Mouse (Mus musculus) myocyte (in vitro differentiated cells): Measurements from ENCODE around the gene Vangl1.

Source experiments
- CEBPB ChIP-seq: IDR thresholded peaks from 2 replicates; pipeline ENCODE4 v1.6.1; 2011; ENCODE audit warnings: mild to moderate bottlenecking, moderate library complexity; ENCODE audit not compliant: poor library complexity, insufficient read depth, severe bottlenecking
- E2F4 ChIP-seq: IDR thresholded peaks from one replicate; pipeline ENCODE4 v1.6.1; 2011; ENCODE audit warnings: mild to moderate bottlenecking, control low read depth, moderate library complexity; ENCODE audit not compliant: insufficient read depth
- MAX ChIP-seq: IDR thresholded peaks from one replicate; pipeline ENCODE4 v1.6.1; 2011; ENCODE audit warnings: low read depth, mild to moderate bottlenecking, control low read depth
- MYOD1 ChIP-seq, 3 experiments: IDR thresholded peaks; one replicate each; pipeline ENCODE4 v1.6.1; 2011; ENCODE audit warnings: control low read depth in 2 of 3, low read depth in 2 of 3, mild to moderate bottlenecking in 2 of 3, moderate library complexity in 1 of 3; ENCODE audit not compliant: insufficient read length in 2 of 3, control insufficient read depth in 1 of 3
- MYOG ChIP-seq, 3 experiments: IDR thresholded peaks; one replicate each; pipeline ENCODE4 v1.6.1; 2011; ENCODE audit warnings: control low read depth in 2 of 3, low read depth in 2 of 3, mild to moderate bottlenecking in 2 of 3; ENCODE audit not compliant: insufficient read length in 2 of 3, control insufficient read depth in 1 of 3, insufficient read depth in 1 of 3
- POLR2A ChIP-seq: IDR thresholded peaks from one replicate; pipeline ENCODE4 v1.6.1; 2011; ENCODE audit warnings: low read depth, mild to moderate bottlenecking, control low read depth, moderate library complexity; ENCODE audit not compliant: insufficient read length
- POLR2AphosphoS2 ChIP-seq: IDR thresholded peaks from one replicate; pipeline ENCODE4 v1.6.1; 2011; ENCODE audit warnings: low read depth, control low read depth; ENCODE audit not compliant: insufficient read length
- REST ChIP-seq: IDR thresholded peaks from one replicate; pipeline ENCODE4 v1.6.1; 2011; ENCODE audit warnings: mild to moderate bottlenecking, control low read depth, moderate library complexity; ENCODE audit not compliant: insufficient read depth, insufficient read length
- TCF12 ChIP-seq: IDR thresholded peaks from one replicate; pipeline ENCODE4 v1.6.1; 2011; ENCODE audit warnings: mild to moderate bottlenecking, control low read depth; ENCODE audit not compliant: poor library complexity, insufficient read depth, severe bottlenecking
- TCF3 ChIP-seq: IDR thresholded peaks from one replicate; pipeline ENCODE4 v1.6.1; 2011; ENCODE audit warnings: low read depth, control low read depth; ENCODE audit not compliant: insufficient read length
- USF1 ChIP-seq: IDR thresholded peaks from one replicate; pipeline ENCODE4 v1.6.1; 2011; ENCODE audit warnings: low read depth, mild to moderate bottlenecking, control low read depth, moderate library complexity

DNA sequence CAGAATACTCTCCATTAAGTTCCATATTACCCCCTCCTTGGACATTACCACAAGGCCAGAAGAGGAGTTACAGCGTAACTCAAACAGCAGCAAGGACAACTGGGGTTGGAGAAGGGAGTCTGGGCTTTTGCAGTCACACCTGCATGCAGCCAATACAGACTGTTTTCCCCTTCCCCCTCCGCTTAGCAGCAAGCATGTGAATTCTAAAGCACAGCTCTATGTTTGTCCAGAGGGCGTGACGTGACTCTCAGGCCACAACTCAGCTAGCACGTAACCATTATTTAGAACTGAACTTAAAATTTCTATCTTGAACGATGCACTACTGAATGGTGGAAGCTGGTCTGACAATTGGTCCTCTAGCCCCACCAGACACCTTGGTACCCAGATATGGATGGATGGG, 63.9 kb downstream of the Vangl1 start:
- TF ChIP-seq MYOG (IDR thresholded peaks at IDR 0.05; ENCODE audit: control insufficient read depth in 1 of 3, insufficient read depth in 1 of 3, insufficient read length in 2 of 3, low read depth in 2 of 3), result no peak
- no peak for TF ChIP-seq POLR2A
- no peak for TF ChIP-seq USF1
- TF ChIP-seq MYOD1 (IDR thresholded peaks at IDR 0.05; ENCODE audit: control insufficient read depth in 1 of 3, insufficient read length in 2 of 3, low read depth in 2 of 3), result no peak
- no peak for TF ChIP-seq MAX
- TF ChIP-seq POLR2AphosphoS2, result peak; percentile 11
- no peak for TF ChIP-seq E2F4
- TF ChIP-seq REST, result no peak
- no peak for TF ChIP-seq CEBPB
- no peak for TF ChIP-seq TCF12
- TF ChIP-seq TCF3, result no peak
